Mouse (Mus musculus) testis, postnatal 10 days (tissue): ENCODE measurements around the gene Dph1.

Experiments
- DNase-seq: peaks from one replicate; pipeline ENCODE4 v3.0.0; 2021; ENCODE audit warnings: low spot score

Dph1 gene

DNA sequence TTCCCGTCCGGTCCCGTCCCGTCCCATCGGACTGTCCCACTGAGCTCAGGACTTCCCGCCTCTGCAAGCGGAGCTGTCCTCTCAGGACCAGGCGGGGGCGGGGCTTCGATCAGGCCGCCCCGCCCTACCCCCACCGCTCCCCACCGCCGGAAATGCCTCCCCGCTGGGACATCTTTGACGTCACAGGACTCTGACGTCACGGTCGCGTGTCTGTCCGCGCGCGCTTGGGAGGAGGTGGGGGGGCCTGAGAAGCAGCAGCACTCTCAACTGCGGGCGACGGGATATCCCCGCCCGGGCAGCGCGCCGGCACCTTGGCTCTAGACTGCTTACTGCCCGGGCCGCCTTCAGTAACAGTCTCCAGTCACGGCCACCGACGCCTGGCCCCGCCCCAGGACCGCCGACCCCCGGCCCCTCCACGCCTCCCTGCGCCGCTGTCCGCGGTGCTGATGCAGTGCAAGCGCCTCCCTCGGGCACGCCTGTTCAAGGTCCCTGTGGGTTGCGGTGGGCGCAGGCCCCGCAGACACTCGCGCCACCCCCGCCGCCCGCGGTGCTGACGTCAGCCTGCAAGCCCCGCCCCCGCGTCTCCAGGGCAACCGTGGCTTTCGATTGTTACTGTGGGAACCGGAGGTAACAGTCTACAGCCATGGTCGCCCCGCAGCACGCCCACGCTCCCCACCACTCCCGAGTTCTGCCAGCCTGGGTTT is 17.8 kb downstream of the Dph1 start:
- DNase-seq: peak; percentile 95

GRCm38 (mm10) chr11:75172151-75173094 is 18.6 kb downstream of the Dph1 start:
- DNase-seq: peak; percentile 58

DNA sequence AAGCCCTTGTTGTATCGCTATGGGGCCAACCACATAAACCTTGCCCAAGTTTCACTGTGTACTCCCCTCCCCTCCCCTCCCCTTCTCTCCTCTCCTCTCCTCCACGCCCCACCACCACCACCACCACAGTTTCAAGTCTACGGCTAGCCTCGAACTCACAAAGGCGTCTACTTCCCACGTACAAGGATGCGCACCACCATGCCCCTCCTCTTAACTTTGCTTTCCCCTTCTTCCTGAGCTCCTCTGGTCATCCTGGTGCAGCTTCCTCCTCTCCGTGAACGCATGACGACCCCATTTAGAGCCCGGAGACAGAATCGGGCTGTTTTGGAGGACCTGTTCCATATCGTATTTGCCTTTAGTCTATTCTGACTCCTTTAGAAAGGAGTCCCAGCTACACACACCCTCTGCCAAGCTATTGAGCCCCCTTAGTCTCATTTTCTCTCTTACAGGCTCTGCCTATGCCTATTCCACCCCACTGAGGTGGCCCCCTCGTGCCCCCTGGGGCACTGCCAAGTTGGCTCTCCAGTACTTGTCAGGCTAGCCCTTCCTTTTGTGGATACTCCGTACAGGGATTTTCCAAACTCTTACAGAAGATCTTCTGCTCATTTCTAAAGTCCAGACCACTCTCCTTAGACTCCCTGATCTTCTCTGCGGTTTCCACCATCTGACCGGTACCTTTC is 19.7 kb downstream of the Dph1 start:
- DNase-seq: peak; percentile 58

DNA sequence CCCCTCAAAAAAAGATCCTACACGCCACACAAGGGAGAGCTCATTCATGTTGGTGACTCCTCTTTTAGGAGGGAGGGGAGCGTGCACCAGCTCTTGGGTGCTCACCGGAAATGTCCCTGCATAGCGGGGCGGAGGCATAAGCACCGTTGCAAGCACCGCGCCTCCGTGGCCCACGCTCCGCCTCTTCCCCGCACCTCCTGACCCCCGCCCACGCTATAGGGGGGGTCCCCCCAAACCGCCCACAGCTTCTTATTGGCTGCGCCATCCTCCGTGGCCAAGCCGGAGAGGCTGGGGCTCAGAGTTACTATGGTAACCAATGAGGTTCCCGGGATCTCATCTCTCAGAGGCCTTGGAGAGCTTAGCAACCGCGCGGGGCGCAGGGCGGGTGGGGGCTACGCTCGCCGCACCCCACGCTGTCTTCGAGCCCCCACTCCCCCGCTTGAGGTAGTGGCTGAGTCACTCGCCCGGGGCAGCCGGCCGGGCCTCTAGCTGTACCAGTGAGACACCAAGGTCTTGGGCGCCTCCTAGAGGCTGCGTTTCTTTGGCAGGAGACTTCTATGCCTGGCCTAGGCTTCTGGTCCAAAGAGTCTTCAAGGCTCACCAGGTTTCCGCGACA is 20.8 kb downstream of the Dph1 start:
- peak; percentile 96 for DNase-seq

- DNase-seq: peak; percentile 65
Observed at GRCm38 (mm10) chr11:75169405-75170080, 21.5 kb downstream of the Dph1 start, which contains the start of gene Hic1. Gene Hic1, minus strand, starts transcription at chr11:75169519.

GRCm38 (mm10) chr11:75168590-75169361 is 22.3 kb downstream of the Dph1 start:
- peak; percentile 93 for DNase-seq

- DNase-seq: peak; percentile 68
Observed at GRCm38 (mm10) chr11:75167643-75168589, 23.1 kb downstream of the Dph1 start.

DNA sequence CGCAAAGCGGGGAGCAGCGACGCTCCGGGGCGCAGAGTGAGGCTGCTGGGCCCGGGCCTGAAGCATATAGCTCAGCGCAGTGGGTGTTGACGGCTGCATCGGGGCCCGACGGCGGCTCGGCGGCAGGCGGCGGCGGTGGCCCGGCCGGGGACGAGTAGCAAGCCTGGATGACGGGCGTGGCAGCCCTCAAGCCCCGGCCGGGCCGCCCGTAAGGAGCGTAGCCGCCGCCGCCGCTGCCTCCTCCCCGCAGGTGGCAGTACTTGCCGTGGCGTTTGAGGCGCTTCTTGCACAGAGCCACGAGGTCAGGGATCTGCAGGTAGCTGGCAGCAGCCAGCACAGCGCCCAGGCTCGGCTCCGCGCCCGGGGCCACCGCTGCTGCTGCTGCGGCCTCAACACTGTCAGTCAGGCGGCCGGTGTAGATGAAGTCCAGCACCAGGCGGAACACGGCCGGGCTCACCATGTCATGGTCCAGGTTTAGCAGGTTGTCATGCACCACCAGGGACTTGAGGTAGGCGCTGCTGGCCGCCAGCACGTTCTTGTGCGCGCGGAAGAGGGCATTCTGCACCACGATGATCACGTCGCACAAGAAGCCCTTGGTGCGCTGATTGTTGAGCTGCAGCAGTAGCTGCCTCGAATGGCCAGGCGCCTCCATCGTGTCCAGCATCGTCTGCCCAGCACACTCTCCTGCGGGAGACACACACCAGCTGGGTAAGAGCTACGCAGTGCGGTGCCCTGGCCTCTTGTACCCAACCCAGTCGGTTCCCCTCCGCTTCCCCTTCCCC is 24.0 kb downstream of the Dph1 start:
- DNase-seq: peak; percentile 63

- DNase-seq: peak; percentile 71
Observed at GRCm38 (mm10) chr11:75166193-75166842, 24.7 kb downstream of the Dph1 start.

DNA sequence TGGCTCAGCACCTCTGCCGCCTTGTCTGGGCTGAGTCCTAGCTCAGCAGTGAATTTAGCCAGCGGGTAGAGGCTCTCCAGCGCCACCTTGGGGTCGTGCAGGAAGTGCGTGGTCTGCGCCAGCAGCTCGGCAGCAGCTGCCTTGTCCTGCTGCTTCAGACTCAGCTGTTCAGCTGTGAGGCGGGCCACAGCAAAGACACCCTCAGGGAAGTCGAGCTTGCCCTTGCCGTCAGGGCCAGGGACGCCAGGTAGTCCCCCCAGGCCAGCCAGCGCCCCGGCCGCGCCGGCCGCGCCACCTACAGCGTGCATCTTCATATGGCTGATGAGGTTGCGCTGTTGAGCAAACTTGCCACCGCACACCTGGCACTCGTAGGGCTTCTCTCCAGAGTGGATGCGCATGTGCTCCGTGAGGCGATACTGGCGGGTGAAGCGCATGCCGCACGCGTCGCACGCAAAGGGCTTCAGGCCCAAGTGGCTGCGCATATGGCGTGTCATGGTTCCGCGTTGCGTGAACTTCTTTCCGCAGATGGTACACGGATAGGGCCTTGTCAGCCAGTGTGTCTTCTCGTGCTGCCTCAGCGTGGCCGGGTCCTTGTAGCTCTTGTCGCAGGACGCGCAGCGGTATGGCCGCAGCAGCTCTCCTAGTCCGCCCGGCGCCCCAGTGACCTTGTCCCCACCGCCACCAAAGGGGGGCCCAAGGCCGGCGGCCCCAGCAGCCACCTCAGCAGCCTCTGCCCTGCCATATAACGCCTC is 25.4 kb downstream of the Dph1 start:
- peak; percentile 87 for DNase-seq

- peak; percentile 57 for DNase-seq
Observed at GRCm38 (mm10) chr11:75164750-75165149, 26.3 kb downstream of the Dph1 start.

DNA sequence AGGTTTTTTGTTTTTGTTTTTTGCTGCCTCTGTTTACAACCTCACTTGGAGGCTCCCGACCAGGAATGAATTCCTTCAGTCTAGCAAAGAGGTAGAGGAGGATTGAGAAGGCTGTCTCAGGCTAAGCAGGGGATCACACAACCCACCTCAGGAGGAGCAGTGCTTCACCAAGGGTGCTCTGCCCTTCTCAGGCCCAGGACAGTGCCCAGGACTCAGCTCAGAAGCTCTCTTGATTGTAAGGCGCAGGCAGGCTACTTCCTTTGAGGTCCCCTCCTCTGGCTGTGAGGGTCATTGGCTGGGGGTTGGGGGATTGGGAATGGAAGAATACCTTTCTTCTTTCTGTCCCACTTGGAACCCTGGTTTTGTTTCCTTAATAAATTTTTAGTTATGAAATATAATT is 27.0 kb downstream of the Dph1 start:
- DNase-seq: peak; percentile 37

DNA sequence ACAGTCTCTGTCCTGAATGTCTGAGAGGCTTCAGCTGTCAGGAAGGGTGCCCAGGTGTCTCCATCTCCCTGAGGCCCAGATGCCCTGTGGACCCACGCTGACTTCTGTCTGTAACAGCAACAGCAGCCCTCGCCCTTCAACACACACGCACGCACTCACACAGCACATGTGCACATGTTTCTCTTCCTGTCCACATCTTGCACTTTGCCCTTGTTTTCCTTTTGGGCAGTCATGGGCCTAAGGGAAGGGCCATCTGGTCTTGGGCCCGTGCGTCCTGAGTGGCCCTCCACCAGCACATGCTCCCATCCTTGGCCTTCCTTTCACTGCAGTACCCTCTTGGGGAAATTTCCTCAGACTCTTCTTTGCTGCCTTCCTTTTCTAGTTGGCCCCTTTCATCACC is 27.7 kb downstream of the Dph1 start:
- DNase-seq: peak; percentile 42

- DNase-seq: no peak
Observed at GRCm38 (mm10) chr11:75162591-75163080, 28.4 kb downstream of the Dph1 start.

DNA sequence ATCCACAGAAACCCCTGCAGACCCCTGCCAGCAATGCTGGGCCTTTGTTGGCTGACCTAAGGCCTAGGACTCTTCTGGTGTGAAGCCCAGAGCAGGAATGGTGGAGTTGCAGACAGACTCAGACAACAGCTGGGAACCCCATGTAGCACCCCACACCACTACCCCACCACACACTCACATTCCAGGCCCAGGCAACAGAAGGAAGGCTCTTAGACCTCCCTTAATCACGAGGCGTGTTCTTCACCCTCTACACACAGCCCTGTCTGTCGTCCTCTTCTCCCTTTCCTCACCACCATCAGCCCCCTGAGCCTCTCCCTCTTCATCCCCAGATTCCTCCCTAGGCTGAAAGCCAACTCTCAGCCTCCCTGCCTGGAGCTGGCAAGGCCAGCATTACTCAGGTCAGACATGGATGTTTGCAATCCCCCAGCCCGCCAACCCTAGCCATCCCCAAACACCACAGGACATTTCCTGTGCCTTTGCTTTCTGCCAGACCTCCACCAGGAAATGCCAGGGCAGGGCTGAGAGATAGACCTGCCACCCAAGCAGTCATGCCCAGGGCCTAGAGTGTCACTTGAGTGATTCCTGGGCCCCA is 29.5 kb downstream of the Dph1 start:
- peak; percentile 41 for DNase-seq

DNA sequence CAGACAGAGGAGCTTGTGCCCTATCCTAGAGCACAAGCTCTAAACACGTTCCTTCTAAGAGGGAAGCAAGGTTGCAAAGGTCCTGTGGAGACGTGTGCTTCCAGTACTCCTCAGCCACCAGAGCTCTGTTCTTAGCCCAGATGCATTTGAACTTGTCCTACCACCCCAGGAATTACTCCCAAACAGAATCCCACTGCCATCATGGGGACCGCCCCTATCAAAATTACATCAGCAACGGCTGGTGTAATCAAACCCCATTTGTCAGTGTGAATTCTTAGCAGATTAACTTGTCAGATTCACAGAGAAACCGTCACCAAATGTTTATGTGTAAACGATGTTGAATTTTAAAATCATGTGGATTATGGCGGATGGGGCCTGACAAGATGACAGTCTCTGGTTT is 30.1 kb downstream of the Dph1 start:
- no peak for DNase-seq

- peak; percentile 77 for DNase-seq
Observed at GRCm38 (mm10) chr11:75159564-75159963, 31.5 kb downstream of the Dph1 start.
